Mouse (Mus musculus): ENCODE results near the gene Tigd3. TPM values are rescaled to one million over a fixed set of nuclear protein-coding genes. Genes with fewer than 3 reads are reported as not detected.
A peak's percentile ranks its signal among the peaks of the same experiment; 100 is the strongest.

Gene Tigd3
- total RNA-seq, 2 experiments from 2014 or later: 0.10 to 0.20 TPM

DNA sequence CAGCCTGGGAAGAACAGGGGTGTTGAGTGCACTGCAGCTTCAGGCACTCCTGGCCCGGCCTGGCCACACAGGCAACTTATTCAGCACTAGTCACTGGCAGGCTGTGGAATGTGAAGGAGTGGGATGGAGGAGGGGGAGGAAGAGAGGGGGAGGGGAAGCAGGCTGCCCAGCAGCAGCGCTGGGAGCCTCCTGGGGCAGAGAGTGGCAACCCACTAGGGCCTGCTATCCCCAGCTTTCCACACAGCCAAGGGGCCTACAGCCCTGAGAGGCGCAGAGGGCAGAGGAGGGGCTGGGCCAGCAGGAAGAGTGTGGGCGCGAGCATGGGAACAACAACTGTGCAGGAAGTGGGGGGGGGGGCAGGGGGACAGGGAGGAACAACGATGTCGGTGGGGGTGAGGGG, 22.7 kb downstream of the Tigd3 start:
- intact Hi-C loops (cut with DNase I): no loop called here
- Histone ChIP-seq H3K4me3 (no peak overlapping the region), H3K27ac (peak overlapping the region; percentile 63)

DNA sequence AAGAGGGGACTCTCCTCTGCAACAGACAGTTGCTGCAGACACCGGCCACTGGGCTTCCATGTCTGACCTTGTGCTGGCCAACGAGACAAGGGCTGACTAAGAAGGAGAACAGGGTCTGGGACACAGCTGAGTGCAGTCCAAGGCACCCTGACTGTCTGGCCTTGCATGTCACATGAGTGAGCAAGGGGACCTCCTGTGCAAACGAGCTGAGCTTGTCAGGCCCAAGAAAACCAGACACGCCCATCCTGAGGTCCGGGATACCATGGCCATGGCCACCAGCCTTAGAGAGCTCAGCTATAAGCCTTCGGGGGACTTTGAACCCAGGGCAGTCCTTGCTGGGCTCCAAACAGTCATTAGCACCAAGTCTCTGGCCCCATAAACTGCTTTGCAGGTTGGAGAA, 25.9 kb downstream of the Tigd3 start:
- no peak for TF ChIP-seq CTCF (IDR thresholded peaks at IDR 0.05)
- no peak for DNase-seq
- no peak overlapping the region for H3K4me3 ChIP-seq
- intact Hi-C loops (cut with DNase I): loop anchor here (10.0 kb wide), 1 partner anchor 163 kb away; the partner anchor contains the start of gene Kcnk7
- H3K27ac ChIP-seq: no peak overlapping the region

More for the DNA sequence above, 22.7 kb downstream of the Tigd3 start:
- DNase-seq: no peak
- no peak for TF ChIP-seq CTCF (IDR thresholded peaks at IDR 0.05)

DNA sequence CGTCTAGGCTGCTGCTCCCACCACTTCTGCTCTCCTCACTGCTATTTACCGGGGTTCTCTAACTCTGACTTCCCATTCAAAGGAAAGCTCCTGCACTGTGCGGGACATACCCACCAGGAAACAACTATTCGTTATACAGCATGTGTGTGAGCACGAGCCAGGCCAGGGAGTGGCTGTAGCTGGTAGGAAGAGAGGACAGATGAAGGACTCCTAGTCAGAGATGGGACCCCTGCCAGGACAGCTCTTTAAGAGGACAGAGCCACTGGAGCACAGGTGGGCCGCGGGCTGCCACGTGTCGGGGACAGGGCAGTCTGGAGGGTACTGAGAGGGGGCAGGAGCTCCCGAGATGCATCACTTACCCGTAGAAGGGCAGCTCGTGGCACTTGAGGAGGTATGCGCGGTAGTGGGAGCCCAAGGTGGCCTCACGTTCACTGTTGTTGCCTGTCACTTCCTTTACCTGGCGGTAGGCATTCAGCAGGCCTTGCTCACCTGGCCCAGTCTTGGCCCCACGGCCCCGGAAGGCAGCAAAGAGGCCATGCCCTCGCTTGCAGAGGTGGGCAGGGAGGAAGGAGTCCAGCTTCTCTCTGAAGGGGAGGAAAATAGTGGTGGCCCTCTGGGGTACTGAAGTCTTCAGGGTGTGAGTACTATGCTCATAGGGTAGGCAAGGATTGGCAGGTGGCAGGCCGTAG, 29.1 kb downstream of the Tigd3 start:
- intact Hi-C loops (cut with DNase I): loop anchor here (10.0 kb wide), 1 partner anchor 160 kb away; the partner anchor contains the start of gene Kcnk7
- no peak overlapping the region for H3K4me3 ChIP-seq
- no peak for TF ChIP-seq CTCF (IDR thresholded peaks at IDR 0.05)
- no peak overlapping the region for H3K27ac ChIP-seq
- no peak for DNase-seq

DNA sequence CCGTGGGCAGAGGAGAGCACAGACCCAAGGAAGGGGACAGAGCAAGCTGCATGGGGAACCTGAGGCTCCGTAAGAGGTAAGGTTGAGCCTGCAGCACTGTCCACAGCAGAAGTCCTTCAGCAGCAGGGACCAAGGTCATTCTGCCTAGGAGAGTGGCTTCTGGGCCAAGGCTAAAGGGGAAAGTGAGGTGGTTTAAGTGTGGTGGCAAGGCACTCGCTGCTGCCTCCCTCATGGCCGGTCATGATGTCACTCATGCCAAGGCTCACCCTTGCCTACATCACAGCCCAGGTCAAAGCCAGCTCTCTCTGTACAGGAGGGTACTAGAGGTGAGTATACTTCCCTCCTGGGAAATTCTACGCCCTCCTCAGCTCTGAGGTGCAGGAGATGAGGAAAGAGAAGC, 30.2 kb downstream of the Tigd3 start:
- intact Hi-C loops (cut with DNase I): loop anchor here (10.0 kb wide), 1 partner anchor 159 kb away; the partner anchor contains the start of gene Kcnk7
- DNase-seq: no peak
- no peak overlapping the region for H3K27ac ChIP-seq
- TF ChIP-seq CTCF (IDR thresholded peaks at IDR 0.05): no peak
- H3K4me3 ChIP-seq: no peak overlapping the region

DNA sequence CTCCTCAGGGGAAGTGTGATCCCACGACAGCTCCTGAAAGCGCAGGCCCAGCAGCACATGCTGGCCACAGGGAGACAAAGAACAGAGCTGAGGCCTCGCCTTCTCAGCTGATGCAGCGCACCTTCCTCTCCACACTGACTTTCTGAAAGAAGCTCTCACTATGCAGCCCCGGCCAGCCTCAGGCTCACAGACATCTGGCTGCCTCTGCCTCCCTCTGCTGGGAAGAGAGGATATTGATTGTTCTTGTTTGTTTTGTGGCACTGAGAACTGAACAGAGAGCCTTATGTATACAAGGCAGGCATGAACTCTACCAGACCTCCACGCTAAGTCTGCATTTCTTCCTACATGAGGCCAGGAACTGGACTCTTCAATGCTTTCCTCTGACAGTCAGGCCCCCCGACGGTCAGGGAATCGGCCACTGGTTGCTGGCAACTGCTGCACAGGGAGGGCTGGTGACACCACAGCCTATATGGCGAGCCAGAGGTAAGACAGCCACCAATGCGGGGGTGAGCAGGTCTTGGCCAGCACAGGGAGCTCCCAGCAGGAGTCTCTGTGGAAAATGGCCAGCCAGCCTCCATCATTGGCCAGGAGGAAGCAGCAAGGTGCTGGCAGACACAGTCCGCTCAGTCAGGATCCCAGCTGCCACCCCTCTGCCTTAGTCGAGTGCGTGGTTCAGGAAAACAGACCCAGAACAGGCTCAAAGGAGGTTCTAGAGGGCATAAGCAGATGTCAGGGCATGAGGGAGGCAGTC, 31.4 kb downstream of the Tigd3 start:
- intact Hi-C loops (cut with DNase I): loop anchor here (10.0 kb wide), 1 partner anchor 158 kb away; the partner anchor contains the start of gene Kcnk7
- TF ChIP-seq CTCF (IDR thresholded peaks at IDR 0.05): peak; percentile 24; the same call in 1 of the 2 replicates
- Histone ChIP-seq H3K27ac (no peak overlapping the region), H3K4me3 (no peak overlapping the region)
- no peak for DNase-seq

DNA sequence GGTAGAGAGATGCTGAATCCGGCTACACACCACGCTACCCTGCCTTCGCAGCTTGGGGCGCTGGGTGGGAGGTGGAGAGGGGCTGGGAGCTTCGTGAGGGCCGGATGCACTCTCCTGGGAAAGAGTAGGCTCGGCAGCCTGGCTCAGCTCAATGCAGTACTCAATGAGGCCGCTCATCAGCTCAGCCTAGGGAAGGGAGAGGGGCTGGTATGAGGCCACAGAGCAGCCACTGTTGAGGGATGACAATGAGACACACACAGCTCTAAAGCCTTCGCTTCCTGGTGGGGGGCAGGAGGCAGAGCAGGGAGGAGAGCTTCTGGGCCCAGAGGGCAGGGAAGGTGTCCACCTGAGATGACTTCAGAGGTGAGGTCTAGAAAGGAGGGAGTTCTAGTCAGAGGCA, 37.3 kb downstream of the Tigd3 start:
- no peak for TF ChIP-seq CTCF (IDR thresholded peaks at IDR 0.05)
- DNase-seq: no peak
- Histone ChIP-seq H3K27ac (no peak overlapping the region), H3K4me3 (no peak overlapping the region)
- intact Hi-C loops (cut with DNase I): no loop called here

DNA sequence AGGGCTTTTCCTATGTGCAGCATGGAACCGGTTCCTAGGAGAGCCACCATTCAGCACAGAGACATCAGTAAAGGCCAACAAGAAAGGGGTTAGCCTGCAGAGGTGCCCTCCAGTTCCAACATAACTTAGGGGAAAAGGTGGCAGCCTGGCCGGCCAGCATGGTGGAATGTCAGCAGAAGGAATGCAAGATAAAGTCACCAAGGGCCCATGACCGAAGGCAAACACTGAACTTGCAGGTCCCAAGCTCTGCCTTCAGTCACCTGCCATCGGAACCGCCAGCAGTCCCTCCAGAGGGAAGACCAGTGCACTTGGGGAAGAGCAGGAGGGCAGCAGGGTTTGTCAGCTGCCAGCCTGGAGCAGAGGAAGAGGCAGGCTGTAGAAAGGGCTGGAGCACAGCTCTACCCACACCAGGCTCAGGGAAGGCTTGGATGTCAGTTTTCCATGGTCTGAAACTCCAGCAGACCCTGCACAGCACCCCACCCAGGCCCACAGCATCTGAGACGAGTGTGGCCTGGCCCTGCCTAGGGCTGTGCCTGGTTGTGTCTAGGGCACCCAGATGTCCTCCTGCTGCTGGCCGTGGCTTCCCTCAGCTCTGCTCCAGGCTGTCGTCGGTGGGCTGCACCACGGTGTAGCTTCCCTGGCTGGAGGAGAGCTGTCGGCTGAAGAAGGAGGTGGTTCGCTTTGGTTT, 41.8 kb downstream of the Tigd3 start:
- DNase-seq: no peak
- no peak for TF ChIP-seq CTCF (IDR thresholded peaks at IDR 0.05)
- Histone ChIP-seq H3K27ac (peak overlapping the region; percentile 98), H3K4me3 (peak overlapping the region; percentile 94)
- intact Hi-C loops (cut with DNase I): no loop called here

DNA sequence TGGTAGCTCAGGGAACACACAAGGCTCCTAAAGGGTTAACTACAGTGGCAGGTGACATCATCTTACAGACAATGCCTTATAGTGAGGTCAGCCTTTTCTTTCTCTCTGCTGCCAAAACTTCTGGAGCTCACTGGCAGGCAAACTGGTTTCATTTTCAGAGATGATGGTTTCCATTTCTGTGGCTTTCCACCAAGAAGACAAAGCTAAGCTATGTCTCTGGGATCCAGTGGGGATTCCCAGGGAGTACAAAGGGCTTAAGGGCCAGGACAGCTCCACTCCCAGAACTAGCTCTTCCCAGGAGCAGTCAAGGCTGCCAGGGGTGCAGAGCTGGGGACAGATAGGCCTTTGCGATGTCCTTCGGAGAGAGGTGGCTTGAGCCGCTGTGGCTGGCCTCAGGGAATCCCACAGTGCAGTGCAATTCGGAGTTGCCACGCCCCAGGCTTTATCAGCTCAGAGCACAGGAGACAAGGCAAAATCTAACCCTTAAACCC, 42.4 kb downstream of the Tigd3 start:
- intact Hi-C loops (cut with DNase I): loop anchor here (2.0 kb wide), 1 partner anchor 59 kb away; no protein-coding TSS in a partner anchor
- TF ChIP-seq CTCF (IDR thresholded peaks at IDR 0.05): no peak
- Histone ChIP-seq H3K4me3 (peak overlapping the region; percentile 94), H3K27ac (peak overlapping the region; percentile 98)
- DNase-seq: no peak

DNA sequence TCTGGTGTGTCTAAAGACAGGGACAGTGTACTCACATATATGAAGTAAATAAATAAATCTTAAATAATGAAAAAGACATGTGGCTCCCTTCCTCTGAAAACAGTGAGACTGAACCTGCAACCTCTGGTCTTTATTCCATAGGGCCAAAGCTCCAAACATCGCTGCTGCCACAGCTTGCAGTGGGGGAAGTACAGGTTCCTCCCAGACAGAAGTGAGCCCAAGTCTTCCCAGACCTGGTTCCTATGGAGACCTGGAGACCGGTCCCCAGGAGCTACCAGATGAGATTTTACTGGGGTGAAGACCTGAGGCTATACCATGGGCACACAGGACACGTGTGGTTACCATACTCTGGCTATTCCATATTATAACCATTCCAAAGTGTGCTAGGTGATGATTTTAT, 43.1 kb downstream of the Tigd3 start:
- no peak for TF ChIP-seq CTCF (IDR thresholded peaks at IDR 0.05)
- DNase-seq: peak; percentile 26
- H3K27ac ChIP-seq: peak overlapping the region; percentile 98
- intact Hi-C loops (cut with DNase I): loop anchor here (2.0 kb wide), 1 partner anchor 58 kb away; no protein-coding TSS in a partner anchor
- peak overlapping the region; percentile 94 for H3K4me3 ChIP-seq

DNA sequence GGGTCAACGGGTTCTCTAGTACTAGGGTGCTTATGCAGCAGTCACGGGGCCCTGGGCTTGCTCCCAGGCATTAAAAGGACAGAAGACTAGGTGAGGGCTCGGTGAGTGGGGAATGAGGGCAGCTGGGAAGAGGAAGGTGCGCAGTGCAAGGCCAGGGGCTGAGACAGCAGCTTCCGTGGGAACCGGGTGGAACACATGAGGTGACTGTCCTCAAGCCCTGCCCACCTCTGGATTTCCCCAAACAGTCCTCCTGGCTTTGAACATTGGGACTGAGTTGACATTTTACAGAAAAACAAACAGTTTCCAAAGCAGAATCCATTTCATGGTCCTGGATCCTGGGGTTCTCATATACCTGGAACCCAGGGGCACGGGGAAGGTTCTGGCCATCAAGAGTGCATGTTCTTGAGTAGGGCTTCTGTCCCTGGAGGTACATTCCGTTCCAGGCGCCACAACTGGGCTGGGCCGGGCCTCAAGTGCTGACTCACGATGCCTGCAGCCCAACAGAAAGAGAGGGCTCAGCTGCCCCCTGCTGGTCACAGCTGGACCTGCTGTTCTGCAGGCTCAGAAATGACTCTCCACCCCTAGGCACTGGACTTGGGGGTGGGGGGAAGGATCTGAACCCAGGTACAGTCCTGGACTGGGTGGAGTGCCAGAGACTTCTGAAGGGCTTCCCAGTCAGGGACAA, 44.0 kb downstream of the Tigd3 start:
- no peak; the same call in none of the 2 replicates for TF ChIP-seq CTCF (IDR thresholded peaks at IDR 0.05)
- intact Hi-C loops (cut with DNase I): loop anchor here (2.0 kb wide), 1 partner anchor 57 kb away; no protein-coding TSS in a partner anchor
- Histone ChIP-seq H3K27ac (peak overlapping the region; percentile 98), H3K4me3 (peak overlapping the region; percentile 94)
- DNase-seq: peak; percentile 98

DNA sequence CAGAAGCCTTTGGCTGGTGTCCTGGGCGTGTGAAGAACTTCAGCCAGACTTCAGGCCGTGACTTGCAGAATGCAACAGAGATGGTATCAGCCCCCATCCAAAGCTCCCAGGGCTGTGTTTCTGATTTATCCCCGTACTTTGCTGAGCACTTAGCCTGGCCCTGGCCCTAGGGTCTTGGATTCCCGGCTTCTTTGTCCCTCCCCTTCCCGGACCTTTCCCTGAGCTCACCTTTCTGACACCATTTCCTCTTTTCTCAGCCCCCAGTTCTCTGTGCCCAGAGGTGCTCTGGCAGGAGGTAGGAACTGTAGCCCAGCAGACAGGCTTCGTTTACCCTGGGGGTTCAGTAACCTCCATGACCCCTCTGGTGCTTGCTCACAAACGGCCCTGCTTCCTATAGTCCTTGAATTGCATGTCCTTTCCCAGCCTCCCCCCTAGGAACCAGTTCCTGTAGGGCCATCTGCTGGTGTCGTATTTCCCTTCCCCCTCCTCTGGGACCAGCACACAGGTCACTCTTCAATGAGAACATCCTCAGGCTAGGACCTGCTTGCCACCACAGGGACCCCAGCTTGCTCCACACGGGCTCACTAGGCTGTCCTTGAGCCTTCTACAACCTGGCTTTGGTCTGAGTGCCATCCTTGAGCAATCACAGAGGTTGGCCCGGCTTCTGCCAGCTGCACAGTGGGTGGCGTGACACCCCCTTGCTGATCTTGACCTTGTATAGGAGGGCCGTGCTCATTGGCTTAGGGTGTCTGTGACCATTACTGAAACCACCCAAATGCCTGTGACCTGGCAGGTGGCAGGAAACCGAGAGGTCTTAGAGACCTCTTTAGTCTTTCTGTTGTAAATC, 44.9 kb downstream of the Tigd3 start:
- TF ChIP-seq CTCF (IDR thresholded peaks at IDR 0.05): no peak
- peak; percentile 85 for DNase-seq
- H3K27ac ChIP-seq: peak overlapping the region; percentile 98
- peak overlapping the region; percentile 94 for H3K4me3 ChIP-seq
- intact Hi-C loops (cut with DNase I): no loop called here
